Mouse (Mus musculus) cerebellum, adult 9-11 months (tissue): ENCODE measurements around the gene Acot2.
"Not testable (repeated sequence)": the region's sequence is repeated elsewhere in the genome, so short reads cannot be mapped to it uniquely, and the experiment has no call there.

Source experiments
- DNase-seq: peaks from one replicate; pipeline ENCODE4 v3.0.0; 2022

The Acot2 gene

DNA sequence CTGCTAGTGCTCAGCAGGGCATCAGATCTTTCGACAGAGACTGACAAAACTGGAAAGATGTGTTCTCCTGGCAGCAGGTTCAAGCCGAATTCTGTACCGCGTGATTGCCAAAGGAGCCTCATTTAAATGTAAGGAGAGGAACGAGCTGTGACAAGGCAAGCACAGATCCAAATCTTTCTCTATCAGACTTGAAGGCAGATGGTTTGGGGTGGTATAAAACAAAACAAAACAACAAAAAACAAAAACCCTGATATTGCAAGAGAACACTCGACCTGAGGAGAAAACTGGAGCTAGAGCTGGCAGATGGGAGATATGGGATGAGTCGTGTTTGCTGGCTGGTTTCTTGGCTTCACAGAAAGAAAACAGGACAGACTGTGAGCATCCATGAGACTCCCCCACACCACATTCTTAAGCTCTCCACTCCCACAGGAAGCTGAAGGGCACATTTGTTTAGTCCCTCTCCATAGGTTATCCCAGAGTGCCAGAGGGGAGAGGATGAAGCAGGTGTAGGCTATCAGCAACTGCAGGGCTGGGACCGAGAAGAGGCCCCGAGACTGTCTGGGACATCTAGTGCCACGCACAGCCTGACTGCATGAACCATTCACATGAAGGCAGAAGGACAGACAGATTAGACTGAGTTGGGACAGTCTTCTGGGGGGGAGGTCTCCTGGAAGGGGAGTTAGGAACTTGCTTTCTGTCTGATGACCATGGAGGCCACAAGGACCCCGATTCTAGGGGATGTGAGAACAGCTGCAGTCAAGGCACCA is 10.9 kb downstream of the Acot2 start:
- no peak for DNase-seq

DNA sequence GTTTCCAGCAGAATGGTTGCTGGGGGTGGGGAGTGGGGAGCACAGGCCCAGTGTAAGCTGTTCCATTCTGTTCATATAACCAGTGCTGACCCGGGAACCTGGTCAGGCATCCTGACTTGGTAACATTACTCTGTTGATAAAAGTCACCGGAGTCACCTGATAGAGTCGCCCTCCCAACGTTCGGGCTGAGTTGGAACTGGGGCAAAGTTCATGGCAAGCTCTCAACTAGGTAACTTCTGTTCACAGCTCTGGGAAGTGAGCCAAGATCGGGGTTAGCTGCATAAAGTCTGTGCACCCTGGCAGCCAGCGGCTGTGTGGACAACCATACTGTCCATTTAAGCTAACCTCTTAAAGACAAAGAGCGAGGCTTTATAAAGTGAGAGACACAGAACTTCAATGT is 11.6 kb downstream of the Acot2 start:
- not testable (repeated sequence) for DNase-seq

DNA sequence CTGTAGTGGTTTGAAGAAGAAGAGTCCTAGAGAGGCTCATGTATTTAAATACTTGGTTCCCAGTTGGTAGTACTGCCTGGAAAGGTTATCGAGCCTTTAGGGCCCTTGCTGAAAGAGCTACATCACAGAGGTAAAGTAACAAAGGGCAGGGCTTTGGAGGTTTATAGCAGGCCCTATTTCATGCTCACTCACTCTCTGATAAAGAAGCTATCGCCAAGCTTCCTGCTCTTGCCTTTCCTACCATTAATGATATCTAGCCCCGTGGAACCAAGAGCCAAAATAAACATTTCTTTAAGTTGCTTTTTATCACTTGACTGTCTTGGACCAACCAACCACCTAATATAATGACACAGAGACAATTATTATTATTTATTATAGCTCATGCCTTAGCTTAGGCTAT is 12.8 kb downstream of the Acot2 start:
- no peak for DNase-seq

DNA sequence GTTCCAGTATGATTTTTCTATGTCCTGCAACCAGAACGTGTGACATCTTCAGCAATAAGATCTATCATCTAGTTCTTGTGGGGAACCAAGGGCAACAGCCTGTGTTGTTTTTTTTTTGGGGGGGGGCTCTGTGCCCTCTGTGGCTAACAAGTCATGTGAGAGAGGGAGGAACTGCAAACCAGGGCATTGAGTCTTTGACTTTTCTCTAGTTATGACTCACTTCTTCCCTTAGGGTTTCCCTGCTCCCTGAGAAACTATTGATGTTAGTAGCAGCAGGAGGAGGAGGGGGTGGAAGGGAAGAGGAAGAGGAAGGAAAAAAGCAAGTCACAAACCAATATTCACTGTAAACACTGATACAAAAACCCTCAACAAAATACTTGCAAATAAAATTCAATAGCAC is 16.2 kb downstream of the Acot2 start:
- DNase-seq, result no peak

DNA sequence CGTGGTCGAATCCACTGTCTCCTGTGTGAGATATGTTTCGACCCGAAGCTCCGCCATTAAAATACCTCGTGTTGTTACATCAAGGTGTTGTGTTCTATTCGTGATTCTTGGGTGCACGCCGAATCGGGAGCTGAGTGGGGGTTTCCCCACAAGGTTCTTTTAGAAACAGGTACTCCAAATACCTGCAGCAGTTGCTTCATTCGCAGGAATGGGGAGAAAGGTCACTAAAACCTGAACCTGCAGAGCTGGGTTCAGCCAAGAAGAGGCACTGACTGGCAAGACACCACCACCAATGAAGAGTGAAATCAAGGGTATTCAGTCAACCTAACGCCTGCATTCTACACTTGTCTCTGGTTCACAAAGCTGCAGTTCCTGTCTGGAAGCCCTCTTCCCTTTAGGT is 20.6 kb downstream of the Acot2 start:
- DNase-seq, result no peak

DNA sequence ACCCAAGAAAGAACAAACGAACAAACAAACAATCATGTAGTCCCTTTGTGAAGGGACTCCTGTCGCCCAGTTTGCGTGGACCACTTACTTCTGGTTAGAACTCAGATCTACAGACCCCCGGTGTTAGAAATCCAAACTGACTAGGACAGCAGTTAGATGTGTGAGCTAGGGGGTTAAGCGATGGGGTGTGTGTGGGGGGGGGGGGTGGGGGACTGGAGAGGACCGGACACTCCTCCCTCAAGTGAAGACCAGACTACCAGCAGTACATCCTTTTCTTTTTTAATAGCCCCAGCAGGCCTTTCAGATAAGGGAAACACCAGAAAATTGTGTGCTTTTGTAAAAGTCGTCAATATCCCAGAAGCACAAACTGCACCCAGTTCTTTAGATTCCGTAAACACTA is 21.1 kb downstream of the Acot2 start:
- no peak for DNase-seq

DNA sequence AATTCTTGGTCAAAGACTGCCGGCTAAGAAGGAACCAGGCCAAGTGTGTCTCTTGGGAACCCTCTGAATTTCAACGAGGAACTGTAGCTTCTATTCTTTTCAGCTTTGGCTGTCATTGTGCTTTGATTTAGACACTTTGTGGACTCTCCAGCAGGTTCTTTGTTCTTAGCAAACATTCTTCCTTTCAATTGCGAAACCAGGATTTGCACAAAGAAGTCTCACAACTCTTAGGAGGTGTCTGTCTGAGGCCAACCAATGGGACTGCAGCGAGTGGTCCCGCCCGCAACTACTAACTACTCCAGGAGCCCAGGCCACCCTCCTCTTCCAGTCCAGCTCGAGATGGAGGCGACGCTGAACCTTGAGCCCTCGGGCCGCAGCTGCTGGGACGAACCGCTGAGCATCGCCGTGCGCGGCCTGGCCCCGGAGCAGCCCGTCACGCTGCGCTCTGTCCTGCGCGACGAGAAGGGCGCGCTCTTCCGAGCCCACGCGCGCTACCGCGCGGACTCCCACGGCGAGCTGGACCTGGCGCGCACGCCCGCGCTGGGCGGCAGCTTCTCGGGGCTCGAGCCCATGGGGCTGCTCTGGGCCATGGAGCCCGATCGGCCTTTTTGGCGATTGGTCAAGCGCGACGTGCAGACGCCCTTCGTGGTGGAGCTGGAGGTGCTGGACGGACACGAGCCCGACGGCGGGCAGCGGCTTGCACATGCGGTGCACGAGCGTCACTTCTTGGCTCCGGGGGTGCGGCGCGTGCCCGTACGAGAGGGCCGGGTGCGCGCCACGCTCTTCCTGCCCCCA is 21.7 kb downstream of the Acot2 start, which contains the start of gene Acot1:
TSS of gene Acot1 (plus strand) at position 320 of the 795 bp plus-strand sequence.
- peak; percentile 40 for DNase-seq

DNA sequence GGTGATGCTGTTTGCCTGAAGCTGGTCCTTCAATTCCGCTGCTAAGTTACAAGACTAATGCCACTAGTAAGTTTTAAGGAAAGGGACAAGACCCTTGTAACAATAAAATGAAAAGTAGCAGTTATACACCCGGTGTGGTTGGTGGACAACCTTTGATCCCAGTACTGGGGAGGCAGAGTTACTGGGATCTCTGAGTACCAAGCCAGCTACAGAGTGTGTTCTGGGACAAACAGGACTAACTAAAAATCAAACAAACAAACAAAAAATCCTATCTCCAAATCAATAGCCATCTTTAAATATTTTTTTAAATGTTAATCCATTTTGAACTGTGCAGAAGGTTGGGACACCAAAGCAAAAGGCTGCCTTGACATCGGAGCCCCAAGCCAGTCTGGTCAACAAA is 22.5 kb downstream of the Acot2 start:
- no peak for DNase-seq

DNA sequence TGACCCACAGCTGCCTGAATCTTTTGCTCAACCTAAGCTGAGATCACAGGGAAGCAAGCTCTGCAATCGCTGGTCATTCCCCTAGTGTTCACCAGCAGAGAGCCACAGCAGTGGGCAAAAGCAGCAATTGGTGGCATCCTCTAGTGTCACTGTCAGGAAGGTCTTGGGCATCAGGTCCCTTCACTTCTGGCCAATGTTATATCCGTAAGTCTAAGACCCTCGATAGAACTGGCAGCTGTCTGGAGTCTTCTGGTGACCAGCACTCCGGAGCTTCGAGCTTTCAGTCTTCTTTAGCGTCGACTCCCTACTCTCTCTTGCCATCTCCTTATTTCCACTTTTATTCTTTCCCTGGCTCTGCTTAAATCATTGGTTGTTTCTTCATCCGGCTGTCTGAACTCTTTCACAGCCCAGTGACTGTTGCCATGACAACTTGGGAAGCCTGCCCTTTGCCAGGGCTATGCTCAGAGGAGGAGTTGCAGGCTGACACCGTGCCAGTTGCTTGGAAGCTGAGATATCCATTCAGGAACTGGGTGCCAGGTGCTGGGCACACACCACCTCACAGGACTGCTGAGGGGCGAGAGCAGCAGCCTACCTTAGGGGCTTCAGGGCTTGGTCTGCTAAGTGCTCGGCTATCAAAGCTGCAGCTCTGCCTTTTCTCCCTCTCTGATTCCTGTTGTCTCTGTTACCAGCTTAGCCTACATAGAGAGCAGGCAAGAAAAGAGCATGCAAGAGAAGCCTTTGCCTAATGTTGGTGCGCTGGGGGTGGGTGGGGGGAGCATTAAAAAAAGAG is 23.8 kb downstream of the Acot2 start:
- peak; percentile 81 for DNase-seq

DNA sequence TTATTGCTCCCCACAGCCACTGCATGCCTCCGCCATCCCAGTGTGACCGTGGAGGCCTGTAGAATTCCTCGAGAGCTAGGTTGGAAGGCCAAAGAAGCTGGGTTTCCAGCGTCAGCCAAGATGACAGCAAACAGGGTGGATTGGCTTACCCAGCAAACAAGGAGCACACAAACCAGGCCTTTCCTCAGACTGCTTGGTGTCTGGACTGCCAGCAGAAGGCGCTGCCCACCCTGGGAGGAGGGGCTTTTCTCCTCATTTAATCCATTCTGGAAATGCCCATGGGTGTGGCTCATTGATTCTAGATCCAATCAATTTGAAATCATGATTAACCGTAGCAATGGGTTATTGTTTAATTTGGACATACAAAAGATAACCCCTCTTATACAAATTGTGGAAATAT is 25.5 kb downstream of the Acot2 start:
- no peak for DNase-seq

DNA sequence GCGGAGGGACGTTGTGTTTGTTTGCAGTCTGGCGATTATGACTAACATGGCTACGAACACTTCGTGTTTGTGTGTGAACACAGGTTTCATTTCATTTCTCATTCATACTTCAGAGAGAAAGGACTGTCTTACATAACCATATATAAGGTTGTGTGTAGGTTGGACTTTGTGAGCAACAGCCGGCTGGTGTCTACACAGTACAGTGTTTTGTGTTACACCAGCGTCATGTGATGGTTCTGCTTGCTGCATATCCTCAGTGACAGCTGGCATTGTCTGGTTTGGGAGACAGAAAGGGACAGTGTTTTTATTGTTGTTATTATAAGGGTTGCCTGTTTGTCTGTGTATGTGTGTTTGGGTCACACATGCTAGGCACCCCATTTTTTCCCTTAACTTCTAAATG is 26.0 kb downstream of the Acot2 start:
- DNase-seq, result no peak

DNA sequence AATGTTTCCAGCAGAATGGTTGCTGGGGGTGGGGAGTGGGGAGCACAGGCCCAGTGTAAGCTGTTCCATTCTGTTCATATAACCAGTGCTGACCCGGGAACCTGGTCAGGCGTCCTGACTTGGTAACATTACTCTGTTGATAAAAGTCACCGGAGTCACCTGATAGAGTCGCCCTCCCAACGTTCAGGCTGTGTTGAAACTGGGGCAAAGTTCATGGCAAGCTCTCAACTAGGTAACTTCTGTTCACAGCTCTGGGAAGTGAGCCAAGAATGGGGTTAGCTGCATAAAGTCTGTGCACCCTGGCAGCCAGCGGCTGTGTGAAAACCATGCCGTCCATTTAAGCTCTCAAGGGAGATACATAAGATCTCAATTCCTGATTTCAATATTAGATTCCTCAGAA is 32.9 kb downstream of the Acot2 start:
- DNase-seq, result not testable (repeated sequence)

DNA sequence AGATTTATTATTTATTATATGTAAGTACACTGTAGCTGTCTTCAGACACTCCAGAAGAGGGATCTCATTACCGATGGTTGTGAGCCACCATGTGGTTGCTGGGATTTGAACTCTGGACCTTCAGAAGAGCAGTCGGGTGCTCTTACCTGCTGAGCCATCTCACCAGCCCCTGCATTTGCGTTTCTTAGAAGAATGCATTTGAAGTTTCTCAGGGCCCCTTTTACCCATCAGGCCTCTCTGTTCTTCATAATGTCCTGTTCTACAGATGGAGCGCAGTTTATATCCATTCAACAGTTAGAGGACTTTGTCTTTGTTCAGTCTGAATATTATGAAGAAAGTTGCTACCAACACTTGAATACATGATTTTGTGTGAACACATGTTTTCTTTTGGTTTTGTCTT is 34.6 kb downstream of the Acot2 start:
- DNase-seq, result not testable (repeated sequence)

DNA sequence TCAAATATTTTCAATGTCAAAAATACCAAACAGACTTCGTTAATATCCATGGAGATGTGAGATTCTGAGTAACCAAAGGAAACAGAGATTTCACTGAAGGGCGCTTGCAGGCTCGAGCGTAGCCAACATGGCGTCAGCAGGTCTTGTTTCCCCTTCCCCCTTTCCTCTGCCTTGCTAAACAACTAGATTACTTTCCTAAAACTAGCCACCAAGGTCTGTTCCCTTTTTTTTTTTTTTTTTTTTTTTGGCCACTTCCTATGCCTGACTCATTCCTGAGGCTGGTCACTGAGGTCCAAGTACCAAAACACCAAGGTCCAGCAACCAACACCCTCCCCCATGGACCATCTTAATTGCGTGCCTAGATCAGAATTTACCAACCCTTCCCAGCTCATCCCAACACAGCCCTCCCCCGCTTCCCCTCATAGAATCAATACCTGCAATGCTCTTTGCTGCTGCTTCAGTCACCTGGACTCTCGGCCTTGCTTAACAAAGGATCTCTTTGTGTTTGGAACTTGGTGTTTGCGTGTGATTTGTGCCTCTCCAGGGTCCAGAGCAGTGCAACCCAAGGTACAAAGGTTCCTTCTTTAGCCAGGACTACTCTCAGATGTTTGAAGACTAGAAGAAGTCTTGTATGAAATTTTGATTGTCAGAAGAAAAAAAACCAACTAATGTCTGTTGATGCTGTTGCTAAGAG is 35.5 kb downstream of the Acot2 start:
- no peak for DNase-seq

DNA sequence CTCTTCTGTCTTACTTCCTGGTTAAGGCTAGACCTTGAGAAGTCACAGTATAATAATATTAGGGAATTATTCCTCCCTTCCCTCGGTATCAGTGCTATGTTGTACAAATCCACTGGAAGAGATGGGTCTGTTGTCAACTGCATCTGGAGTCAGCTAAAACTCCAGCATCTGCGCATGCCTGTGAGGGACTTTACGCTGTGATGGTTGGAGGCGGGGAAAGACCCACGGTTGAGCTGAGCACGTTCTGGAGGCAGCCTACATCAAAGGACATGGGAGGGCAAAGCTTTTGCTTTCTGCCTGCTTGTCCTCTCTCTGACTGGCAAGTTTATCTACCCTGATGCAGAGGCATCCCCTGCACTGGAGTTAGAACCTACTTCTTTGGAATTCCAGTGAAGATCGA is 38.2 kb downstream of the Acot2 start:
- DNase-seq, result no peak

DNA sequence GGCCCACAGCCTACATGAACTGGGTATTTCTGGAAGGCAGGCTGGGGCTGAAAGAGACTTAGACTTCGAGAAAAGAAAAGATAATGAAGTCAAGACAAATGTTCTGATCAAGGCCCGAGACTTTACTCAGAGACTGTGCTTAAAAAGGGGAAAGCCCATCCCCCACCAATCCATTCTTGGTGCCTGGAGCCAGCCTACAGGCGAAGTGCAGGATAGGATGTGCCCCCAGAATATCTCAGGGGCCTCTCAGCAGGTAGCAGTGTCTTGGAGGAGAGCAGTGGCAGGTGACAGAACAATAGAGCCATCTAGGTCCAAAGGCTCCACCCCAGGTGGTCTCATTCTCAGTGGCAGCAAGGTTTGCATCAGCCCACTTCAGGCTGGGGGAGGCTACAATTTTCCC is 40.7 kb downstream of the Acot2 start:
- DNase-seq, result not testable (repeated sequence)

DNA sequence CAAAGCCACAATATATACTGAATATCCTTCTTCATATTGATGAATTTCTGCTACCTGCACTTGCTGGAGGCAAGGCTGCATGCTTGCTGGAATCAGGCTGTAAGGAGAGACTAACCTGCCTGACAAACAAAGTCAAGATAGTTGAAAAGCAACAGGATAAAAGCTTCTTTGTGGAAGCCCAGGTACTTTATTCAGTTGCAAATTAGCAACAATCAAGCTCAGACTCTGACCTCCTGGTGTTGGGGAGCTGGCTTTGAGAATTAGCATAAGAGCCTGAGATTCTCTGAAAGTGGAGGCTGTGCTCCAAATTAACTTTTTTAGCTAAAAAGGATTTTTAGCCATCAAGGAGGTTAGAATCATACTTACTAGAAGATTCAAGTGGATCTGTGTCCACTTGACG is 41.4 kb downstream of the Acot2 start:
- not testable (repeated sequence) for DNase-seq

DNA sequence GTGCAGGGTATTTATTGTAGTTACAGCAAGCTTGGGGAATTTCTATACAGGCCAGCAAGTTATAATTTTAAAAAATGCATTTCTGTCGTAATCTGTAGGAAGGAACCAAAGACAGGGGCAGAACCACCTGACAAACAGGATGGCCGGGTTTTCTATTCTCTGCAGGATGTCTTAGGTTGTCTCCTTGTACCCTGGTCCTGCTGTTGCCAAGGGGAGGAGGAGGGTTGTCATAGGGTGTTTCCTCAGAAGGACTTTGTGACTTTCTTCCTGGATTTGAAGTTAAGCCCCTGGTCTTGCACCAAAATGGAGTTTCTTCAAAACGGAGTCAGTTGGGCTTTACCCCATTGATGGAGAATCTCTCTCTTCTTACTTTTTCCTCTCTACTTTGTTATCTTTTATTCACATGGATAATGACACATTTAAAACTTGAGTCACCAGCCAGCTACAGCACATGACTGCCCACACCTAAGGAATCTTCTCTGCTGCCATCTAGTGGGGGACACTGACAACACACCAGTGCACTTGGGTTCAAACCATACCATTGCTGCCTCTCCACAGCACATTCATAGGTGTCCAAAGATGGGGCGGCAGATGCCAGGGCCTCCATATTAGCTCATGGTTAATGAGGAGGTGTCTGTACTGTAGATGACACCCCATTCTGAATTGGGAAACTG is 43.1 kb downstream of the Acot2 start:
- peak; percentile 71 for DNase-seq

DNA sequence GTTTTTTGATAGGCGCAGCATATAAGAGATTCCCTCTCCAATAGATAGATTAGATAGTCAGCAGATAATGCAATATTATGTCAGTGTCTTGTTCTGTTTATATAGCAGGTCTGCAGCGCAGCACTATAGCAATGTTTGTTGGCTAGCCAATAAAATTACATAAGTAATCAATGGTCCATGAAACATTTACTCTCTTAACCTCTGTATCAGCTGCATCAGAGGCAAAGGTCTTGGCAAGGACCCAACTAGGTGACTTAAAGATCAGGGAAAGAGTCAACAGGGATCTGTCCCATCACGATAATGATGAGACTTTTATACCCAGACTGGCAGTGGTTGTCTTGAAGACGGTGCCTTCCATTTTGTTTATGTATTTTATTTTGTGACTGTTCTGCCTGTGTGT is 45.2 kb downstream of the Acot2 start:
- DNase-seq, result no peak

DNA sequence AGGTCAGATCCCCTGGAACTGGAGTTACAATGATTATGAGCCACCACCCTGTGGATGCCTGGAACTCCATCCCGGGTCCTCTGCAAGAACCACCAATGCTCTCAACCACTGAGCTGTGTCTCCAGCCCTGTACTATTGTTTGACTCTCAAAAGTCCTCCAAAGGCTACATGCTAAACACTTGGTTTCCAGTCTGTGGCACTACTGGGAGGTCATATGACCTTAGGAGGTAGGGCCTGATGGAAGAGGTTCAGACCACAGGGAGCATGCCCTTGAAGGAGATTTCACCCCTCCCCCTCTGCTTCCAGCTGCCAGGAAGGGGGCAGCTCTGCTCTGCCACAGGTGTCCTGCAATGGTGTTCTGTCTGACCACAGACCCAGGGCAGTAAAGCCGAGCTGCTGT is 45.6 kb downstream of the Acot2 start:
- DNase-seq, result not testable (repeated sequence)

DNA sequence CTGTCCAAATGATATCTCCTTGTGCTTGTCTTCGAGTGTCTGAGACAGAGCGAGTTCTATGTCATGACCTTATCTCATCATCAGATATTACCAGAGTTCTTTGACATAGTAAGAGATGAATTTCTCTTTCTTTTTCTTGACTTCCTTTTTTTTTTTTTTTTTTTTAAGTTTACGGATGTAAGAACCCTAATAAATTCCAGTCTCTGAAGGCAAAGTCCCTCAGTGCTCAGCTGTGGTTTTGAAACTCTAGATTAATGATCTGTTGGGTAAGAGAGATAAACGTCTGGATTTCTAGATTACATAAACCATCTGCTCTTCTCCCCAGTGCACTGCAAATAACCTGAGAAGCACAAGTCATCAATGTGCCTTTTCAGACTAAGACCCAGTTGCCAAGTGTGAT is 46.4 kb downstream of the Acot2 start:
- no peak for DNase-seq

DNA sequence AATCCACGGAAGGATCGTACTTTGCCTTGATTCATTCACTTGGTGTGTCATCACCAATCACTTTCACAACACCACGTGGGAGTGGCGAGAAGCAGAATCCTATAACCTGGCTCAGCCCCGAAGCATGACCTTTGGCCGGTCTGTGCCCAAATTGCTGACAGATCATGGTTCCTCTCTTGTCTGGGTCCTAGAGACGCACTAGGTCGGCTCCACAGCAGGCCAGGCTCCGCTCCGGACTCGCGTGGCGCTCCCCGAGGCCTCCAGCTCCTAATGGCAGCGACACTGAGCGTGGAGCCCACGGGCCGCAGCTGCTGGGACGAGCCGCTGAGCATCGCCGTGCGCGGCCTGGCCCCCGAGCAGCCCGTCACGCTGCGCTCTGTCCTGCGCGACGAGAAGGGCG is 50.6 kb downstream of the Acot2 start, which contains the start of gene Acot4:
TSS of gene Acot4 (plus strand) at position 139 of the 400 bp plus-strand sequence.
- not testable (repeated sequence) for DNase-seq
